Comparison of ENCODE assay signal across 21 mouse cellular contexts in genomic region chr11:116575396-116575795, GRCm38 (mm10). TPM values are rescaled to one million over a fixed set of nuclear protein-coding genes. Genes with fewer than 3 reads are reported as not detected.
DNase-seq lines count a peak whose midpoint lies in the region; ATAC-seq and TF ChIP-seq lines count a peak whose summit lies in the region.
"Had no signal": no experiment of that assay in that cellular context is flagged by ENCODE, and none has a peak within 500 bp of the region (broad histone marks: within the 10 kb centered on the region; RNA-seq: fewer than 3 reads in every experiment).

No protein-coding gene starts in this region.

- peaks cover 81% of the 10 kb centered on the region for H3K4me1 ChIP-seq in heart, embryonic 12.5 days (replicated peaks)
- peaks cover 57% of the 10 kb centered on the region for H3K4me1 ChIP-seq in liver, postnatal 0 days (ENCODE audit: insufficient read depth)
- peaks cover 76% of the 10 kb centered on the region for H3K4me1 ChIP-seq in forebrain, embryonic 12.5 days

- ATAC-seq in heart, embryonic 12.5 days (ENCODE audit: insufficient number of reproducible peaks, low FRiP score): no peak
- no peak for ATAC-seq in liver, postnatal 0 days
- ATAC-seq in forebrain, embryonic 12.5 days (ENCODE audit: low FRiP score): no peak
- ATAC-seq: hindbrain, postnatal 0 days had no signal

- peak overlapping the region; percentile 68 for H3K27ac ChIP-seq in heart, embryonic 12.5 days (ENCODE audit: poor library complexity, severe bottlenecking)
- no peak overlapping the region for H3K27ac ChIP-seq in liver, postnatal 0 days (ENCODE audit: low read depth)
- H3K27ac ChIP-seq in forebrain, embryonic 12.5 days: no peak overlapping the region
- H3K27ac ChIP-seq: embryonic facial prominence, embryonic 13.5 days; forebrain, embryonic 10.5 days; hindbrain, postnatal 0 days; limb, embryonic 13.5 days; midbrain, embryonic 10.5 days; neural tube, embryonic 13.5 days; stomach, postnatal 0 days had no signal

- WGBS in heart, embryonic 12.5 days: 40% methylated on average over 2 of the region's 2 CpGs
- WGBS in liver, postnatal 0 days (ENCODE audit: insufficient replicate concordance): 87% methylated on average over 2 of the region's 2 CpGs
- 83% methylated on average over 2 of the region's 2 CpGs for WGBS in forebrain, embryonic 12.5 days

- TF ChIP-seq EP300 in liver, postnatal 0 days (IDR thresholded peaks at IDR 0.05; ENCODE audit: low read depth): no peak

- H3K36me3 ChIP-seq in heart, embryonic 12.5 days: no peaks in the 10 kb centered on the region
- H3K36me3 ChIP-seq in liver, postnatal 0 days (replicated peaks; ENCODE audit: insufficient read depth, low read length): peaks cover 15% of the 10 kb centered on the region; the same call in 1 of the 2 replicates
- H3K36me3 ChIP-seq in forebrain, embryonic 12.5 days (replicated peaks): no peaks in the 10 kb centered on the region
- H3K36me3 ChIP-seq: embryonic facial prominence, embryonic 13.5 days; limb, embryonic 13.5 days; neural tube, embryonic 13.5 days had no signal

- no peak overlapping the region for H3K4me3 ChIP-seq in heart, embryonic 12.5 days
- H3K4me3 ChIP-seq in liver, postnatal 0 days (ENCODE audit: low read depth, low read length): no peak overlapping the region
- H3K4me3 ChIP-seq in forebrain, embryonic 12.5 days (replicated peaks): no peak overlapping the region
- H3K4me3 ChIP-seq: embryonic facial prominence, embryonic 13.5 days; forebrain, embryonic 10.5 days; limb, embryonic 13.5 days; midbrain, embryonic 10.5 days; neural tube, embryonic 13.5 days had no signal

- DNase-seq in heart, adult 18-20 months: no peak
- DNase-seq in lung, postnatal 36 days: peak; percentile 21
- DNase-seq in lung, postnatal 14 days: no peak
- peak; percentile 47 for DNase-seq in adrenal gland, postnatal 25 days
- no peak for DNase-seq in liver, postnatal 0 days
- DNase-seq: cerebellum, adult 8-10 months; gastrocnemius, postnatal 36 days; heart, postnatal 14 days; kidney, adult 11 months; kidney, postnatal 14 days had no signal

- no peaks in the 10 kb centered on the region for H3K9me3 ChIP-seq in heart, embryonic 12.5 days (replicated peaks)
- H3K9me3 ChIP-seq in liver, postnatal 0 days (ENCODE audit: low read length): no peaks in the 10 kb centered on the region
- no peaks in the 10 kb centered on the region for H3K9me3 ChIP-seq in forebrain, embryonic 12.5 days
- H3K9me3 ChIP-seq: embryonic facial prominence, embryonic 13.5 days; forebrain, embryonic 10.5 days; limb, embryonic 13.5 days; midbrain, embryonic 10.5 days; neural tube, embryonic 13.5 days had no signal

- H3K9ac ChIP-seq in heart, embryonic 12.5 days: 0 out of 2 replicates have a peak overlapping the region, but pooled peaks have one; percentile 18
- no peak overlapping the region; the same call in 1 of the 2 replicates for H3K9ac ChIP-seq in liver, postnatal 0 days (replicated peaks)
- H3K9ac ChIP-seq in forebrain, embryonic 12.5 days: no peak overlapping the region; the same call in 1 of the 2 replicates
- H3K9ac ChIP-seq: limb, embryonic 13.5 days had no signal

- TF ChIP-seq CTCF in liver, postnatal 0 days (IDR thresholded peaks at IDR 0.05; ENCODE audit: low read depth): no peak

- no peaks in the 10 kb centered on the region for H3K27me3 ChIP-seq in heart, embryonic 12.5 days (replicated peaks)
- no peaks in the 10 kb centered on the region for H3K27me3 ChIP-seq in liver, postnatal 0 days (ENCODE audit: insufficient read depth, low read length)
- H3K27me3 ChIP-seq in forebrain, embryonic 12.5 days: no peaks in the 10 kb centered on the region
- H3K27me3 ChIP-seq: embryonic facial prominence, embryonic 13.5 days; limb, embryonic 13.5 days; neural tube, embryonic 13.5 days had no signal

- H3K4me2 ChIP-seq in heart, embryonic 12.5 days: peak overlapping the region; percentile 50
- H3K4me2 ChIP-seq in liver, postnatal 0 days (ENCODE audit: low read depth, low read length): peak overlapping the region; percentile 71
- H3K4me2 ChIP-seq in forebrain, embryonic 12.5 days: no peak overlapping the region
- H3K4me2 ChIP-seq: embryonic facial prominence, embryonic 13.5 days; limb, embryonic 13.5 days had no signal

RNA-seq across cellular contexts. Expression of gene Ube2o, which starts 5.9 kb away (rescaled TPM):
- 18.1 and 19.9 TPM in 2 replicates for polyA plus RNA-seq in heart, embryonic 12.5 days (2016; fragmentation: Nextera tagmentation; extraction: Ambion mirVana)
- 10 to 100 TPM; 27.7 to 29.5 TPM for total RNA-seq in heart, adult 18-20 months (2021)
- 32.7 and 34.1 TPM in 2 replicates for total RNA-seq in adrenal gland, postnatal 25 days (2021)
- 15.2 and 16.3 TPM in 2 replicates for polyA plus RNA-seq in liver, postnatal 0 days (2015; fragmentation: Nextera tagmentation; extraction: Ambion mirVana)
- 12.5 and 17.3 TPM in 2 replicates for polyA plus RNA-seq in forebrain, embryonic 12.5 days (2016; fragmentation: Nextera tagmentation; extraction: Ambion mirVana)

RNA-seq across cellular contexts. Expression of gene Aanat, which starts 10.8 kb away (rescaled TPM):
- polyA plus RNA-seq in heart, embryonic 12.5 days (2016; fragmentation: Nextera tagmentation; extraction: Ambion mirVana): not detected in 2 replicates
- total RNA-seq in heart, adult 18-20 months (2021): not detected
- not detected in 2 replicates for total RNA-seq in adrenal gland, postnatal 25 days (2021)
- not detected in 2 replicates for polyA plus RNA-seq in liver, postnatal 0 days (2015; fragmentation: Nextera tagmentation; extraction: Ambion mirVana)
- polyA plus RNA-seq in forebrain, embryonic 12.5 days (2016; fragmentation: Nextera tagmentation; extraction: Ambion mirVana): 0.24 TPM in 1 of 2 replicates, not detected in the other
- total RNA-seq: gastrocnemius, postnatal 36 days; heart, postnatal 14 days; monocyte, adult 5-6 weeks had no signal
- polyA plus RNA-seq: embryonic facial prominence, embryonic 13.5 days; forebrain, embryonic 10.5 days; limb, embryonic 13.5 days; lung, embryonic 16.5 days; midbrain, embryonic 10.5 days; stomach, postnatal 0 days had no signal

RNA-seq across cellular contexts. Expression of gene Sphk1, which starts 44.7 kb away (rescaled TPM):
- polyA plus RNA-seq in heart, embryonic 12.5 days (2016; fragmentation: Nextera tagmentation; extraction: Ambion mirVana): 1.6 and 2.1 TPM in 2 replicates
- 1 to 10 TPM in 1 of 2 experiments, under 1 TPM in 1; 0.94 to 1.4 TPM for total RNA-seq in heart, adult 18-20 months (2021)
- 0.57 and 1.5 TPM in 2 replicates for total RNA-seq in adrenal gland, postnatal 25 days (2021)
- 15.5 and 17.4 TPM in 2 replicates for polyA plus RNA-seq in liver, postnatal 0 days (2015; fragmentation: Nextera tagmentation; extraction: Ambion mirVana)
- 2.0 and 3.3 TPM in 2 replicates for polyA plus RNA-seq in forebrain, embryonic 12.5 days (2016; fragmentation: Nextera tagmentation; extraction: Ambion mirVana)
- total RNA-seq: monocyte, adult 5-6 weeks had no signal

RNA-seq across cellular contexts. Expression of gene Rhbdf2, which starts 51.4 kb away (rescaled TPM):
- polyA plus RNA-seq in heart, embryonic 12.5 days (2016; fragmentation: Nextera tagmentation; extraction: Ambion mirVana): 7.5 and 8.1 TPM in 2 replicates
- total RNA-seq in heart, adult 18-20 months (2021): 10 to 100 TPM; 10.6 to 11.5 TPM
- 17.7 and 24.6 TPM in 2 replicates for total RNA-seq in adrenal gland, postnatal 25 days (2021)
- polyA plus RNA-seq in liver, postnatal 0 days (2015; fragmentation: Nextera tagmentation; extraction: Ambion mirVana): 4.9 and 6.2 TPM in 2 replicates
- 1.4 and 1.9 TPM in 2 replicates for polyA plus RNA-seq in forebrain, embryonic 12.5 days (2016; fragmentation: Nextera tagmentation; extraction: Ambion mirVana)

Comparison
In these comparisons a context has a peak if more than half of its experiments do, and no peak if none do; other contexts are left out.
1. DNase-seq: peak in lung, postnatal 36 days (single experiment) and adrenal gland, postnatal 25 days (single experiment); none in heart, adult 18-20 months (0 of 2), lung, postnatal 14 days (single experiment) and liver, postnatal 0 days (single experiment).